Mouse (Mus musculus) small intestine, adult 2 months (tissue): Measurements from ENCODE around the gene Bmp4. TPM values are rescaled to one million over a fixed set of nuclear protein-coding genes. Genes with fewer than 3 reads are reported as not detected.

Source experiments
- H3K27ac ChIP-seq: fragments of 200-500 bp; 2 replicates; pipeline ENCODE4 v1.5.1; 2012; ENCODE audit warnings: low read depth, low read length, control low read depth, inconsistent platforms; ENCODE audit not compliant: insufficient read depth
- H3K27me3 ChIP-seq: fragments of 200-500 bp; 2 replicates; pipeline ENCODE4 v1.6.1; 2012; ENCODE audit warnings: mild to moderate bottlenecking, moderate library complexity, low read length, inconsistent platforms; ENCODE audit not compliant: control insufficient read depth, insufficient read depth
- H3K36me3 ChIP-seq: fragments of 200-500 bp; 2 replicates; pipeline ENCODE4 v1.6.1; 2012; ENCODE audit warnings: mild to moderate bottlenecking, low read length, control low read depth, inconsistent platforms; ENCODE audit not compliant: control insufficient read depth, insufficient read depth
- H3K4me1 ChIP-seq: fragments of 200-500 bp; 2 replicates; pipeline ENCODE4 v1.6.1; 2012; ENCODE audit warnings: low read length, inconsistent platforms, mixed read lengths; ENCODE audit not compliant: control insufficient read depth, insufficient read depth, insufficient read length
- H3K4me3 ChIP-seq: fragments of 200-500 bp; 2 replicates; pipeline ENCODE4 v1.5.1; 2012; ENCODE audit warnings: low read depth, mild to moderate bottlenecking, control low read depth, inconsistent platforms, low read length, moderate library complexity
- CTCF ChIP-seq: fragments of 200-500 bp; IDR thresholded peaks from 2 replicates; pipeline ENCODE4 v1.5.1; 2012; ENCODE audit warnings: low read depth, mild to moderate bottlenecking, control low read depth, inconsistent platforms, low read length, moderate library complexity, mixed read lengths; ENCODE audit not compliant: insufficient replicate concordance, insufficient read length; ENCODE audit errors: extremely low read depth
- POLR2A ChIP-seq: fragments of 200-500 bp; IDR thresholded peaks from 2 replicates; pipeline ENCODE4 v1.6.1; 2012; ENCODE audit warnings: low read depth, mild to moderate bottlenecking, control low read depth, inconsistent platforms, low read length, moderate library complexity
- WGBS: fragments of 180-500 bp; shearing (Covaris S2); methylation state at CpG from one replicate; pipeline ENCODE4 v1.1.7; 2018; 5-methylcytosine and 5-hydroxymethylcytosine counted together
- polyA plus RNA-seq: library from polyadenylated mRNA; depleted of rRNA; stranded (reverse); fragments of >200 nt; gene quantifications from 2 replicates; pipeline ENCODE4 v1.2.3, GENCODE M21; 2012

Gene Bmp4
- polyA plus RNA-seq, 1 experiment: 37.1 TPM

DNA sequence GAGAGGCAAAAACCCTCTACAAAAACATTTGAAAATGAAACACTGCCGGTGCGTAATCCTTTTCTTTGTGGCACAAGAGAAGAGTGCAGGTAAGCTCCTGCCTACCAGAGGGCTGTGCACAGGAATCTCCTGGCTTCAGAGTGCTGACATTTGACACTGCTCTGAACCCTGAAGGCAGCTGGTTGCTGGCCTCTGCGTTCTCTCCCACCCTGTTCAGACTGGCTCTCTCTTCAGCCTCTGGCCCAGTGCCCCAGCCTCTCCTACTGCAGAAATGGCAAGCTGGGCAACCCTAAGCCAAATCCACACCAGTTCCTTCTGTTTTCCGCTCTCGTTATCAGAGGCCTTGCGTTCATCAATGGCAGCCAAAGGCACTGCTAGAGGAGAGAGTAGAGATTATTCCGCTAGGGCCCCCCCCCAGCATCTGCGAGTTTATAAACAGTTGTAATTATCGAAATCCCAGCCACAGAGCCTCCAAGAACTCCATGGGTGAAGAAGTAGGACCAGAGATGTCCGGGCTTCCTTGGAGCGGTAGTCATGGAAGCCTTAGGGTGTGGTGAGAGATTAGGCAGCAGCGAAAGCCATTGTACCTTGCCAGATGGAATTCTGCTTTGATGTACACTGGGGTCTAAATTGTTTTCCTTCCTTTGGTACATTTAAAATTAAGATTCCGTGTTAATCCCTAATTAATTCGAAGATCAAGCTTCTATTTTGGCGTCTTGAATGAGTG lies 28.1 kb upstream of the Bmp4 start:
- Histone ChIP-seq H3K36me3 (no peaks in the 10 kb centered on the region), H3K4me3 (no peak overlapping the region), H3K27ac (no peak overlapping the region), H3K4me1 (no peaks in the 10 kb centered on the region), H3K27me3 (no peaks in the 10 kb centered on the region)
- 81% methylated on average over 15 of the region's 15 CpGs for WGBS
- TF ChIP-seq CTCF: no peak
- no peak for TF ChIP-seq POLR2A

GRCm38 (mm10) chr14:46412497-46413000 lies 22.1 kb upstream of the Bmp4 start:
- H3K36me3 ChIP-seq: no peaks in the 10 kb centered on the region
- TF ChIP-seq CTCF: no peak
- WGBS: 46% methylated on average over 7 of the region's 7 CpGs

GRCm38 (mm10) chr14:46410557-46411120 lies 20.2 kb upstream of the Bmp4 start:
- Histone ChIP-seq H3K36me3 (no peaks in the 10 kb centered on the region), H3K27ac (no peak overlapping the region), H3K4me3 (no peak overlapping the region), H3K27me3 (no peaks in the 10 kb centered on the region), H3K4me1 (no peaks in the 10 kb centered on the region)
- TF ChIP-seq POLR2A: no peak
- no peak for TF ChIP-seq CTCF
- WGBS: 54% methylated on average over 4 of the region's 4 CpGs

More at GRCm38 (mm10) chr14:46412497-46413000, 22.1 kb upstream of the Bmp4 start:
- Histone ChIP-seq H3K4me3 (no peak overlapping the region), H3K27ac (no peak overlapping the region), H3K4me1 (no peaks in the 10 kb centered on the region), H3K27me3 (no peaks in the 10 kb centered on the region)

DNA sequence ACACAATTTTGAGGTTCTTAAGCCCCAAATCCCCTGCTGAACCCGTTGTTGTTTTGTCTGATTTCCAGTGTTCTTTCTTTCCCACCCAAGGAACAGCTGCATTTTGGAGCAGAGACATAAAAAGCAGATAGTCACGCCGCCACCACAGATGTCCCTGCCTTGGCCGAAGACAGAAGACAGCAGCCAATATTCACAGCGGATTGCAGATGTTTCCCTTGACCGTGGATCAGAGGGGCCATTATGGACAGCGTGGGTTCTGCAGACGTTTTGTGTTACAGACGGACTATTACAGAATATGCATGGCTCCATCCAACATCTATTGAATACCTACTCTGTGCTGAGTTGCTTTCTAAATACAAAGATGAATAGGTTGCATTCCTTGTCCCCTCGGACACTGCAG lies 18.5 kb upstream of the Bmp4 start:
- Histone ChIP-seq H3K27me3 (no peaks in the 10 kb centered on the region), H3K27ac (no peak overlapping the region), H3K36me3 (no peaks in the 10 kb centered on the region), H3K4me3 (no peak overlapping the region), H3K4me1 (no peaks in the 10 kb centered on the region)
- whole genome bisulfite sequencing: 80% methylated on average over 10 of the region's 10 CpGs
- TF ChIP-seq CTCF: no peak
- no peak for TF ChIP-seq POLR2A

DNA sequence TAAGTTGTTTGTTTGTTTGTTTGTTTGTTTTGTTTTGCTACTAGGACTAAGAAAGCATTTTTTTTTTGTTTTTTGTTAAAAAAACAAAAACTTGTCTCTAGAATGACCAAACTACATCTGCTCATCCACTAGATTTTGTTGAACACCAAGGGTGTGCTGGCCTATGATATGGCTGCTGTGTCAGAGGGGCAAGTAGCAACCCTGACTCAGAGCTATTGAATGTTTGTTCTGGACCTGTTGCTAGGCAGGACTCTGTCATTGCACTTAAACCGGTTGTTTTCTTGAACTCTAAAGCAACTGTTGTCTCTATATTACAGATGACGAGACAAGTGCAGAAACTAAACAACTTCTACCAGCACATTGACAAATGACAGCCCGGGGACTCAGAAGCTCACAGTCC lies 17.9 kb upstream of the Bmp4 start:
- 48% methylated on average over 3 of the region's 3 CpGs for WGBS
- Histone ChIP-seq H3K4me1 (no peaks in the 10 kb centered on the region), H3K4me3 (no peak overlapping the region), H3K27ac (no peak overlapping the region), H3K27me3 (no peaks in the 10 kb centered on the region), H3K36me3 (no peaks in the 10 kb centered on the region)
- no peak for TF ChIP-seq POLR2A
- TF ChIP-seq CTCF: no peak

- no peak for TF ChIP-seq POLR2A
- TF ChIP-seq CTCF: no peak
- no peak overlapping the region for H3K27ac ChIP-seq
- 74% methylated on average over 2 of the region's 2 CpGs for WGBS
- H3K36me3 ChIP-seq: no peaks in the 10 kb centered on the region
- H3K4me1 ChIP-seq: peaks cover 4% of the 10 kb centered on the region; the same call in 1 of the 2 replicates
- no peak overlapping the region for H3K4me3 ChIP-seq
- H3K27me3 ChIP-seq: peaks cover 11% of the 10 kb centered on the region
These were observed 9.5 kb upstream of the Bmp4 start for GRCm38 (mm10) chr14:46399925-46400324.

- Histone ChIP-seq H3K27ac (no peak overlapping the region), H3K4me1 (peaks cover 4% of the 10 kb centered on the region; the same call in 1 of the 2 replicates), H3K36me3 (no peaks in the 10 kb centered on the region), H3K27me3 (peaks cover 11% of the 10 kb centered on the region), H3K4me3 (peak overlapping the region; percentile 27; the same call in 1 of the 2 replicates)
- WGBS: 9% methylated on average over 27 of the region's 27 CpGs
- TF ChIP-seq CTCF (no peak), POLR2A (no peak)
These were observed 7.7 kb upstream of the Bmp4 start for GRCm38 (mm10) chr14:46398091-46398695.
